Mouse (Mus musculus) cerebellum, postnatal 4 days (tissue): ENCODE results near the gene Hpse.

ENCODE experiments used
- DNase-seq, 2 experiments: peaks; one replicate each; pipeline ENCODE4 v3.0.0; 2022; ENCODE audit warnings: low spot score in 2 of 2, mixed read lengths in 1 of 2

The Hpse gene

GRCm38 (mm10) chr5:100719235-100720088, at the start of gene Hpse:
Gene Hpse, minus strand, starts transcription at chr5:100719716.
- peak in 1 of 2 experiments; percentile 7 for DNase-seq

- no peak for DNase-seq
Observed at GRCm38 (mm10) chr5:100766026-100766425, 46.5 kb upstream of the Hpse start.

GRCm38 (mm10) chr5:100761736-100762135, 42.2 kb upstream of the Hpse start:
- no peak for DNase-seq

DNA sequence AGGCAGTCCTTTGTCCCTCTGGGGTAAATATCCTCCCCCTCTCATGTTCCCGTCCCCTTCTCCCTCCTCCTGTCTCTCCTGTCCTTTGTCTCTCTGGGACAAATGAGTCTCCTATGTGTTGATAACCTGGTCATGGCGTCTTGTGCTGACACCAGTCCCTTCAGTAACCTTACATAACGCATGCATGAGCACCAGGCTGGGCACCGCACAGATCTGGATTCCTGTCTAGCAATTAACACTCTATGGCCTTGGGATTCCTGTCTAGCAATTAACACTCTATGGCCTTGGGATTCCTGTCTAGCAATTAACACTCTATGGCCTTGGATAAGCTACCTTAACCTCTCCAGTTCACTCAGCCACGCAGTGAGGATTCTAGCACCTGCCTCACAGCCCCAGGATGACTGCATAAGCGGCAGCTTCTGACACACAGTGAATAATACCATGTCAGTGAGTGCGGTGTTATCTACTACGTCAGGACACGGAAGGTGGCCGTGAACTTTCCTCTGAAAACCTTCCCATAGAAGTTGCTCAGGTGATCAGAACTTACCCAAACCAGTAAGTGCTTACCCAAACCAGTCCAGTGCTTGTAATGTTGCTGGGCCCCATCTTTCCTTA, 40.6 kb upstream of the Hpse start:
- DNase-seq: no peak

DNA sequence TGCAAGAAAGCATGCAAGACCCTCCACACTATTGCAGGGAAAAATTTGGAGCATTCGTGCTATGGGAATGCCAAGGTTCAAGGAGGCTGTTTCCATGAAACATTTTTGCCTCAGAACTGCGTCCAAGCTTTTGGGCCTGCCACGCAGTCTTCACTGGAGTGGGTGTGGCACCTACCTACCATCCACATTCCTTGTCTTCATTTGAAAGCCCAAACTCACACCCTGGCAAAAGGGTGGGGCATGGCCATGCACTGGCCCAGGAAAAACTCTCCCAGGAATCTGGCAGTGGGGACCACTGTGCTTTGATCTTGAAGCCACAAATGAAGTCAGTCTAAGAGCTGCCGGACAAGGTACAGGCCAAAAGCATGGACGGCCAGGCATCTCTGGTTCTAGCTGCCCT, 38.6 kb upstream of the Hpse start:
- DNase-seq: no peak

GRCm38 (mm10) chr5:100753407-100753806, 33.9 kb upstream of the Hpse start:
- DNase-seq: no peak

DNA sequence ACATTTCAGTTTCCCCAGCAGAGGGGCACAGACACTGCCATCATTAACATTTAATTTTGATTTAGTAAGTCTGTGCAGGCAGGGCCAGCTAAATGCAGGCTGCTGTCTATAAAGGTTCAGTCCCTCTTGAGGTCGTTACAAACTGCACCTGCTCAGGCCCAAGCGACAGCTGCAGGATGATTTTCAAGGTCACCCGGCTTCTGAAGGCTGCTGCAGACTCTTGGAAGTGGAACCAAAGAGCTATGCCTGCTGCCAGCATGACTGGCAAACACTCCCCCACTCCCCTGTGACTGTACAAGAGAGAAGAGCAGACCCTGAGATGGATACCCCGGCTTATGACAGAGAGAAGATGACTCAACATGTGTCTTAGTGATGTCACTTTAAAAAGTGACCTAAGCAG, 32.1 kb upstream of the Hpse start:
- no peak for DNase-seq

DNA sequence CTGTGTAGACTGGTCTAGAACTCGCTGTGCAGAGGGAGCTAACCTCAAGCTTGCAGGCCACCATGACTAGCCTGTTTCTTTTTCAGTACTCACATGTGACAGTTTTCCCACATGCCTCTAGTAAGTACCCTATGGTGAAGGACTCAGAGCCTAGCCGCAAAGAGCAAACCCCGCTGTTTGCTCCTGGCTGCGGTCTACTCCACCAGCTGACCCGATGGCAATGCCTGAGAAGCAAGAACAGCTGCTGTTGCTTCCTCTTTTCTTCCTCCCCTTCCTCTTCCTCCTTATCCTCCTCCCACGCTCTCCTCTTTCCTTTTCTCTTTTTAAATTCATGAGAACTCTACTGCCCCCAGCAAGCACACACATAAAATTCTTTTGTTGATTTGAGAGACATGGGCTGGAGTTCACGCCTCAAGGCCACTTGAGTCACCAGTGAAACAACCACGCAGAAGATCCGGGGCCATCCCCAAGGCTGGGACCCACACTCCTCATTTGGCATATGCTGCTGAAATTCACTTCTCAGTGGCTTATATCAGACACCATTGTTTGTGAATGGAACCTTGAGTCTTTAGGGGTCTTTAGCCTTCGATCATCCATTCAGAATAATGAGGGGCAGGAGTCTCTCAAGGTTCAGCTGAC, 31.2 kb upstream of the Hpse start:
- no peak for DNase-seq

- no peak for DNase-seq
Observed at GRCm38 (mm10) chr5:100738802-100739201, 19.3 kb upstream of the Hpse start.

GRCm38 (mm10) chr5:100736919-100737318, 17.4 kb upstream of the Hpse start:
- no peak for DNase-seq

DNA sequence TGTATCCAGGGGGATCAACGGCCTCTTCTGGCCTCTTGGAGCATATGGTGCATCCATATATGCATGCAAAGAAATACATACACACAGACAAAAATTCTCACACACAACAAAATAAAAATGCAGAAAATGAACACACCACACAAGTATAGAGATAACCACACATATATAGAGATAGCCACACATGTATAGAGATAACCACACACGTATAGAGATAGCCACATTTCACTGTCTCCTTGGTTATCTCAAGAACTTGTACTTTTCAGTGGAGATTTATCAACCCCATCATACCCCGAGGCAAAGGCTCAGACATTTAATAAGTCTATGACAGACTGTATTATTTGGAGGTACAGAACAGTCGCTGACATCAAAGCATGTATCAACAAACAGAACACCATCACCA, 15.0 kb upstream of the Hpse start:
- no peak for DNase-seq

- DNase-seq: no peak
Observed at GRCm38 (mm10) chr5:100728757-100729156, 9.2 kb upstream of the Hpse start.

- DNase-seq: no peak
Observed at GRCm38 (mm10) chr5:100726001-100726400, 6.5 kb upstream of the Hpse start.

- no peak for DNase-seq
Observed at GRCm38 (mm10) chr5:100716762-100717161, 2.8 kb downstream of the Hpse start.

- no peak for DNase-seq
Observed at GRCm38 (mm10) chr5:100711219-100711618, 8.3 kb downstream of the Hpse start.

DNA sequence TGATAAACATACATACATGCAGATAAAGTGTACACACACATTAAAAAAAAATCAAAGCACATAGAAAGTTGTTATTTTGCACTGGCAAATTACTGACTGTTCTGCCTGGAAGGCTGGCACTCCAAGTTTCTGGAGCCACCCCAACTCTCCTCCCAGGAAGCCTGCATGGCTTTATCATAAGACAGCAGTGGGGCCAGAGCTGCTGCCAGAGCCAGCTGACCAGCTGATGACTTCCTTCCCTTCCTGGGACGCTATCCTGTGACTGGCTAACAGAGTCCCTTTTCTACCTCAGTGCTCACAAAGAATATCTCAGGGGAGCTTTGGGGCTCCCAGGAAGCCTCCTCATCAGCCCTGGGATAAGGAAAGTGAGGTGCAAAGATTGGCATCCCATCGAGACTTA, 9.5 kb downstream of the Hpse start:
- DNase-seq: peak in 1 of 2 experiments; percentile 4

- DNase-seq: no peak
Observed at GRCm38 (mm10) chr5:100709035-100709434, 10.5 kb downstream of the Hpse start.

GRCm38 (mm10) chr5:100706675-100707074, 12.8 kb downstream of the Hpse start:
- no peak for DNase-seq

DNA sequence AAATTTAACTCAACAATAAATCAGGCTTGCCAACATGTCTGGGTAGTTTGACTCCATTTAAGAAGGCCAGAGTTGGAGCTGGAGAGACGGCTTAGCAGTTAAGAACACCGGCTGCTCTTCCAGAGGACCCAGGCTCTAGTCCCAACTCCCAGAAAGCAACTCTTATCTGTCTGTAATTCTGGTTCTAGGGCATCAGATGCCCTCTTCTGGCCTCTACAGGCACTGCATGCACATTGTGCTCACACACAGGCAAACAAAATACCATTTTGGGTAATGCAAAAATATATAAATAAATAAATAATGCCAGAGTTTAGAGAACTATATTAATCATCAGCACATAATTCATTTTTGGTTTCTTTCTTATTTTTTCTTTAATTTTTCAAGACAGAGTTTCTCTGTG, 15.2 kb downstream of the Hpse start:
- DNase-seq: no peak

DNA sequence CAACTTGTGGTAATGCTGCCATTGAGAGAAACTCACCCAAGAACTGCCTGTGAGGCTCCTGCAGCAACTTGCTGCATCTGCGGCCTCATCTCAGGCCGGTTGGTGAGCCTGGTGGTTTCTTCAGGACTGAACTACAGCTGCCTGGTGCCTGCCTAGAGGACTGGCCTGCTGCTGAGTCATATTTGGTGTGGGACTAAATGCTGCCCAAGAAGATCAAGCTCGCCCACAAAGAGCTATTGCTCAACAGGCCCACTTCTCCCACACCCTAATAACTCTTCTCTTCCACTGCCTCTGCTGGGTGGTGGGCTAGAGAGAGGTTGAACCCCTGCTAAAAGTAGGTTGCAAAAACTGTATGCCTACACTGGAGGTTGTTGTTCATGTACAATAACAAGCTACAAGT, 17.2 kb downstream of the Hpse start:
- no peak for DNase-seq

DNA sequence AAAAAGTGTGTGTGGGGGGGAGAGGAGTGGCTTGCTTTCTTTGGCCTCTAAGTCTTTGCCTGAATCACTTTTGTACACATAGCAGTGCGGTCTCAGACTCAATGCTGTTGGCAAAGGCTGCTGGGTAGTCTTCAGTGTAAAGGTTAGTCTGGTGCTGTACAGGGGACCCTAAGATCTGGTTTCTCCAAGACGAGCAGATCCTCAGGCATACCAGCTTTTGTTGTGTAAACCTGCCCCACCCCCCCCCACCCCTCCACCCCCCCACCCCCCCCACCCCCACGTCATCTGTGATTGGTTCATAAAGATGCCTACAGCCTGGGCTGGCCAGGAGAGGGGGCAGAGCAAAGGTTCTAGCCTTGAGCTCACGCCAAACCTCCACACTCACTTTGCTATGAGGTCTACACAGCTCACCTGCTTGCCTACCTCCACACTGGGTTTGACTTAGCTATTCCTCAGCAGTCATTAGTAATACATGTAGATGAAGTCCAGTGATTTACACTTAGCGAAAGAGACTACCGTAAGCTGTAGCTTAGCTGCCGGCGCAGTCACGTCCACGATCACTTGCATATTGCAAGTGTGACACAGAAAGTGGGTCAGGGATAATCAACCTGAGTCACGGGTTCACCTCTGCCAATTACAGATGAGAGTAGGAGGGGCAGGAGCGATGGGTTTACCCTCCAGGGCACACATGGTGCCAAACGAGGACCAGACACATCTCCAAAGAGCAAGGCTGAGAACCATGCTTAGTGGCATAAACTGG, 18.5 kb downstream of the Hpse start:
- DNase-seq: no peak

DNA sequence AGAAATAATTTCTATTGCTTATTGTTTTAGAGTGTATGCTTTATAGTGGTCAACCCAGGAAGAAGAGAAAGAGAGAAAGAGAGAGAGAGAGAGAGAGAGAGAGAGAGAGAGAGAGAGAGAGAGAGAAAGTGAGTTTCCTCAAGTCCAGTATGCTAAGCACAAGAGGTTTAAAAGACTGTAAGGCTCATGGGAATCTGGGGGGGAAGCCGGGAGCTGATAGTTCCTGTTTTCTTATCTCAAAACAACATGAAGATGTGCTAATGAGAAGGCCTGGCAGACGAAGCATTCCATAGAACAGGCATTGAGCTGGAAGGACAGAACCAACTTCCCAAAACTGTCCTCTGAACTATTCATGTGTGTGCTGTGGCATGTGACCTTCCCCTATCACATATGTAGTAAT, 21.6 kb downstream of the Hpse start:
- DNase-seq: no peak
